Mouse (Mus musculus): ENCODE results near the gene Cxcr1. TPM values are rescaled to one million over a fixed set of nuclear protein-coding genes. Genes with fewer than 3 reads are reported as not detected.
"Not testable (repeated sequence)": the region's sequence is repeated elsewhere in the genome, so short reads cannot be mapped to it uniquely, and the experiment has no call there.

The Cxcr1 gene
- polyA plus RNA-seq, 1 experiment from 2014 or later: not detected

DNA sequence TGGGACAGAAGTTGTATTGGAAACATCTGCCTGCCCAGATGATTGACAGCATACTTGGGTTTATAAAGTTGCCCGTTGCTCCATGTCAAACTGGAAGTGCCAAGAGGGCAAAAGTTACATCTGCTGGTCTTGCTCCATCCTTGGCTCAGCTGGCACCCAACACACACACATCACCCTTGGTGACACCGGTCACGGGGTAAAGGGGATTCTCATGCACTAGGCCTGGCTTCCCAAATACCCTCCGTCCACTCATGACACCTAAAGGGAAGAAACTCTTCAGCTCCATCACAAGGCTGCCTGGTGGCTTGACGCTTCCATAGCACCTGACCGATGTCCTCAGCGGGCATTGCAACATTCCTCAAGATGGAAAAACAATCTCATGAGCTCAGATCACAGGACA, 4.0 kb downstream of the Cxcr1 start:
- ATAC-seq (replicated peaks): no peak
- H3K36me3 ChIP-seq: no peaks in the 10 kb centered on the region
- WGBS: 93% methylated on average over 7 of the region's 7 CpGs
- no peak overlapping the region for H3K4me3 ChIP-seq
- no peak overlapping the region for H3K9ac ChIP-seq (replicated peaks)
- H3K27ac ChIP-seq (replicated peaks): no peak overlapping the region
- H3K27me3 ChIP-seq: no peaks in the 10 kb centered on the region
- H3K4me1 ChIP-seq: no peaks in the 10 kb centered on the region
- no peaks in the 10 kb centered on the region for H3K9me3 ChIP-seq
- H3K4me2 ChIP-seq (replicated peaks): no peak overlapping the region

DNA sequence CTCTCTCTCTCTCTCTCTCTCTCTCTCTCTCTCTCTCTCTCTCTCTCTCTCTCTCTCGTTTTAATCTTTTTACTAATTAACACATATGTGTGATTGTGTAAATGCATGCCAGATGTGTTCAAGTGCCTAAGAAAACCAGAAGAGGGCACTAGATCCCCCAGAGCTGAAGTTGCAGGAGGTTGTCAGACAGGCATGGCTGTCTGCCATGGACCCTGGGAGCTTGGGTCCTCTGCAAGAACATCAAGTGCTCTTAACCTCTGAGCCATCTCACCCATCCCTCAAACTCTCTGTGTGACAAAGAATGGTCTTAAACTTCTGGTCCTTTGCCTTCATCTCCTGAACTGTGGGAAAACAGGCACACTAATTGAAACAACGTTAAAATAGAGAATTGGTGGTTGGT, 11.4 kb downstream of the Cxcr1 start:
- no peak for ATAC-seq (replicated peaks)
- Histone ChIP-seq H3K9ac (replicated peaks) (no peak overlapping the region), H3K36me3 (no peaks in the 10 kb centered on the region), H3K27ac (replicated peaks) (no peak overlapping the region), H3K4me1 (no peaks in the 10 kb centered on the region), H3K9me3 (no peaks in the 10 kb centered on the region), H3K4me3 (no peak overlapping the region), H3K4me2 (replicated peaks) (no peak overlapping the region), H3K27me3 (no peaks in the 10 kb centered on the region)
- WGBS: 58% methylated on average over 2 of the region's 2 CpGs

DNA sequence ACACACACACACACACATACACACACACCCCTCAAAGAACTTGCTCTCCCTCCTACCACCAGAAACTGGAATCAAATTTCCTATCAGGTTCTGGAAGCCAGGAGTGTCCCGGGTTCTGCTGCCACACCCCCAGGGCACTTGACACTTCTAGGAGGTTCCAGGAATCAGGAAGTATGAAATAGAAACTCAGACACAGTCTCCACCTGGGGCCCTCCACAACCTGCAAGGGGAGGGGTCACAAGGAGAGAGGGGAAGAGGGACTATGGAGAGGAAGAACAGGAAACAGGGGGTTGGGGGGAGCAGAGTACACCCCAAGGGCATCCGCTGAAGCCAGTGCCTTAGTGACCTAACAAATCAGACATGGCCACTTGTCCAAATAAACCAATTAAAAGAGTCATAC, 13.0 kb downstream of the Cxcr1 start:
- H3K27me3 ChIP-seq: no peaks in the 10 kb centered on the region
- 74% methylated on average over 2 of the region's 2 CpGs for WGBS

DNA sequence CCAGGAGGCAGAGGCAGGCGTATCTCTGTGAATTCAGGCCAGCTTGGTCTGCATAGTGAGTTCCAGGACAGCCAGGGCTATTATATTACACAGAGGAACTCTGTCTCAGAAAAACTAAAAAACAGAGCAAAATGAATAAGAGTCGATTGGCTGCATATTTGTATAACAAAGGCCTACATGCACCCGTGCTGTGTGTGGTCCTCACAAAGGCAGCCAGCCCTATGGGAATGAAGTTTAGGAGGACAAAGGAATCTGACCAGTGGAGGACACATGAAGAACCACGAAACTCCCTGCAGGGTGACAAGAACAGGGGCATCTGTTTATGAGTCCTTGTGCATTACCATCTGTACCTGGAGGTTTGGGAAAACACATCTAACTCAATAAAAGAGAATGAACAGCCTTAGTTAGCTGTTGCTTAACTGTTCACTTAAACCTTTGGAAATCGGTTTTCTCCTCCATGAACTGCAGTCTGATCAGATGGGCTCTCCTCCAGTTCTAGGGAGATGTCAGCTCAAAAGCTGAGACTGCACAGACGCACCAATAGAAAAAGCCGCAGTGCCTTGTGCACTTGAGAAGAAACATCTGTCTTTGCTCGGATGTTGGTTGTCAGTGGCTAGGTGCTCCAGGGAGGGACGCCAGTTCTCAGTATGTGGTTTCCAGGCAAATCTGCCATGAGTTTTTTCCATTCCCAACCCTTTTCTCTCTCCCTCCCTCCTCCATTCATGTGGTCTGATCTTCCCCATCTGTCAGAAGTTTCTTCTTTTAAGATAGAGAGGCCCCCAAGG, 14.6 kb downstream of the Cxcr1 start:
- whole genome bisulfite sequencing: 71% methylated on average over 9 of the region's 9 CpGs
- H3K4me2 ChIP-seq (replicated peaks): no peak overlapping the region
- ATAC-seq (replicated peaks): no peak
- no peak overlapping the region for H3K4me3 ChIP-seq
- H3K9ac ChIP-seq (replicated peaks): no peak overlapping the region
- H3K27me3 ChIP-seq: no peaks in the 10 kb centered on the region
- H3K36me3 ChIP-seq: no peaks in the 10 kb centered on the region
- no peaks in the 10 kb centered on the region for H3K4me1 ChIP-seq
- H3K27ac ChIP-seq (replicated peaks): no peak overlapping the region
- no peaks in the 10 kb centered on the region for H3K9me3 ChIP-seq

More for the DNA sequence above, 13.0 kb downstream of the Cxcr1 start:
- no peak overlapping the region for H3K4me3 ChIP-seq
- no peaks in the 10 kb centered on the region for H3K36me3 ChIP-seq
- no peaks in the 10 kb centered on the region for H3K9me3 ChIP-seq
- H3K27ac ChIP-seq (replicated peaks): no peak overlapping the region
- H3K9ac ChIP-seq (replicated peaks): no peak overlapping the region
- H3K4me2 ChIP-seq (replicated peaks): no peak overlapping the region
- ATAC-seq (replicated peaks): no peak
- H3K4me1 ChIP-seq: no peaks in the 10 kb centered on the region

DNA sequence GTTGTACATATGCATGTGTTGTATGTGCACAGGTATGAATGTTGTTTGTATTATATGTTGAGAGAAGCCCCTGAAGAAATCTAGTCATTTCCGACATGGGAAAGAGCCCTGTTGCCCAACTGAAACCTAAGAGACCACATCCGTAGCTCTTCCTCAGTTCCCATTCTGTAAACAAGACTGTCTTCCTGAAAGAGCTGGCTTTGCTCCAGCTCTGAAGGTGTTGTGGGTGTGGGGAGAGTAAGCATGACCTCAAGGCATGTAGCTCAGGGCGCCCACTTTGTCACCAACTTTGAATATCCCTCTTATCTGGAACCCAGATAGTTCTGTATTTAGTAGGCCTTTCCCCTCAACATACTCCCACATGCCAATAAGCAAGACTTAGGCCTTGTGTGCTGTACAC, 15.8 kb downstream of the Cxcr1 start:
- Histone ChIP-seq H3K4me1 (no peaks in the 10 kb centered on the region), H3K9ac (replicated peaks) (no peak overlapping the region), H3K4me3 (no peak overlapping the region), H3K9me3 (no peaks in the 10 kb centered on the region), H3K4me2 (replicated peaks) (no peak overlapping the region), H3K27ac (replicated peaks) (no peak overlapping the region), H3K36me3 (no peaks in the 10 kb centered on the region), H3K27me3 (no peaks in the 10 kb centered on the region)
- ATAC-seq (replicated peaks): no peak
- WGBS: 88% methylated on average over 3 of the region's 3 CpGs

DNA sequence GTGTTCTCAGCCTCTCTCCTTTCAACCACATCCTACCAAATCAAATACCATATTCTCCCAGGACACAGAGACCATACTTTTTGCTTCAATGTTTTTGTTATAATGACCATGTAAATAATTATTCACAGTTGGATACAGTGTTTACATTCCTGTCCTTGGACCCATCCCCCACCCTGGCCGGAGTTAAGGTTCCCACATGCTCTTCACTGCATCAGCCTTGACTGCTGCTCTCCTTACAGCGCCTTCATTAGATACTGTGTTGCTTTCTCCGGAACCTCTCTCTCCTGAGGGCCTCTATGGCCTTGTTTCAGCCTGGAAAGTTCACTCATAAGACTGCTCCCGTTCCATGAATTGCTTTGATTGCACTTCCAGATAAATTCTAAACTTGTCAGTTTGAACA, 18.7 kb downstream of the Cxcr1 start:
- Histone ChIP-seq H3K36me3 (no peaks in the 10 kb centered on the region), H3K9me3 (no peaks in the 10 kb centered on the region), H3K27ac (replicated peaks) (no peak overlapping the region), H3K4me2 (replicated peaks) (no peak overlapping the region), H3K9ac (replicated peaks) (no peak overlapping the region), H3K27me3 (no peaks in the 10 kb centered on the region), H3K4me3 (no peak overlapping the region), H3K4me1 (no peaks in the 10 kb centered on the region)
- ATAC-seq (replicated peaks): no peak
- 88% methylated on average over 4 of the region's 4 CpGs for WGBS

DNA sequence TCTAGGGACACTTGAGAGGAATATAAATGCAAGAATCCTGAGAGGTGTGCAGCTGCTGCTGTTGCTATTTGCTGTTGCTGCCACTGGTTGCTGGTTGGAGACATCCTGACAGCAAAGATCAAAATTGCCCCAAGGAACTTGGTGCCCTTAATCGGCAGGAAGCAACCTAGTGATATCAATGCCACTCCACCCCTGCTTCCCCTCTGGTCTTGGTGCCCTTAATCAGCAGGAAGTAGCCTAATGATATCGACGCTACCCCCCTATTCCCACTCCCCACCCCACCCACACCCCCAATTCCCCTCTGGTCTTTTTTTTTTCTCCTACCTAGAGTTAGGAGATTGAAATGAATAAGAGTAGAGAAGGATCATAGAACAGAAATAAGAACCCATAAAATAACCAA, 21.7 kb downstream of the Cxcr1 start:
- whole genome bisulfite sequencing: 89% methylated on average over 3 of the region's 3 CpGs
- no peak for ATAC-seq (replicated peaks)
- Histone ChIP-seq H3K4me1 (no peaks in the 10 kb centered on the region), H3K27ac (replicated peaks) (no peak overlapping the region), H3K9me3 (no peaks in the 10 kb centered on the region), H3K27me3 (no peaks in the 10 kb centered on the region), H3K4me3 (no peak overlapping the region), H3K36me3 (no peaks in the 10 kb centered on the region), H3K9ac (replicated peaks) (no peak overlapping the region), H3K4me2 (replicated peaks) (no peak overlapping the region)

DNA sequence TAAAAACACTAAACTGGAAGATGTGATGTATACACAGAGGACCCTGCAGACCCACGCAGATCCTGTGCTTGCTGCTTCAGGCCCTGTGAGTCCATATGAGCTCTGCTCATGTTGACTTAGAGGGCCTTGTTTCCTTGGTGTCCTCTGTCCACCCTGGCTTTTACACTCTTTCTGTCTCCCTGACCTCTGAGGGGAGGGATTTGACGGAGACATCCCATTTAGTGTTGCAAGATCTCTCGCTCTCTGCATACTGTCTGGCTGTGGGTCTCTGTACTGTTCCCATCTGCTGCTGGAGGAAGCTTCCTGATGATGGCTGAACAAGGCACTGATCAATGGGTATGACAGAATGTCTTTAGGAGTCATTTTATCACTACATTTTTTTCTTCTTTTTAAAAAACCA, 24.7 kb downstream of the Cxcr1 start:
- ATAC-seq (replicated peaks): no peak
- Histone ChIP-seq H3K4me1 (no peaks in the 10 kb centered on the region), H3K4me2 (replicated peaks) (no peak overlapping the region), H3K27me3 (no peaks in the 10 kb centered on the region), H3K27ac (replicated peaks) (no peak overlapping the region), H3K36me3 (no peaks in the 10 kb centered on the region), H3K4me3 (no peak overlapping the region), H3K9me3 (no peaks in the 10 kb centered on the region), H3K9ac (replicated peaks) (no peak overlapping the region)
- 86% methylated on average over 3 of the region's 3 CpGs for WGBS

DNA sequence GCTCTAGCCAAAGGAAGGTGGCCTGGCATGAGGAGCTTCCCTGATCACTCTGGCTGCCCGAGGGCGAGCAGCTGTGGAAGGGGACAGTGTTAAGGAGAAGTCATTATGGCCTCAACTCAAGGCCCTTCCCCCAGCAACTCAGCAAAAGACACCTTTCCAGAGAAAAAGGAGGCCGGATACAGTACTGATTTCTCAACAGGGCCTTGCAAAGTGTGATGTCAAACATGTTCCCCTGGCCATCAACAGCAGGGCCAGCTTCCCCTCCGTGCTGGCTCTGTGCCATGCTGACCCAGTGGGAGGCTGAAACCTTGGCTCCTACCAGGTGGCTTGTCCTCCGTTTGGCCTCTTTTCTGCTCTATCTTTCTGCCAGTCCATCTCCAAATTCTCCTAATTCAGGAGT, 27.3 kb downstream of the Cxcr1 start:
- Histone ChIP-seq H3K4me3 (no peak overlapping the region), H3K4me2 (replicated peaks) (no peak overlapping the region), H3K9ac (replicated peaks) (no peak overlapping the region), H3K27ac (replicated peaks) (no peak overlapping the region), H3K27me3 (no peaks in the 10 kb centered on the region), H3K36me3 (no peaks in the 10 kb centered on the region), H3K4me1 (no peaks in the 10 kb centered on the region), H3K9me3 (no peaks in the 10 kb centered on the region)
- ATAC-seq (replicated peaks): no peak
- WGBS: 90% methylated on average over 5 of the region's 5 CpGs

DNA sequence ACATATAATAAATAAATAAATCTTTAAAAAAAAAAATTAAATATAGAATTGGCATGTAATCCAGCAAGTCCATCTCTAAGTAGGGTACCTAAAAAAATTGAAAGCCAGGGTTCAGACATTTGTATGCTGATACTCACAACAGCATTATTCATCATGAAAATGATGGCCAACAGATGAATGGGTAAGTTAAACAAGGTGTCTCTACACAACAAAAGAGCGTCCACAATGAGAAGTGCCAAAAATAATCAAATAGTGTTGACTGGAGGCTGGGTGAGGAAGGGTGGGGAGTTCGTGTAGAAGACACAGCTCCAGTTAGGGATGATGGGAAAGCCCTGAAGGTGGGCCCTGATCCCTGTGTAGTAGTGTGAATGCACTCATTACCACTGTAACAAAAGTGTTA, 34.4 kb downstream of the Cxcr1 start:
- Histone ChIP-seq H3K27me3 (no peaks in the 10 kb centered on the region), H3K36me3 (no peaks in the 10 kb centered on the region), H3K27ac (replicated peaks) (no peak overlapping the region), H3K4me1 (no peaks in the 10 kb centered on the region), H3K4me3 (no peak overlapping the region), H3K9ac (replicated peaks) (no peak overlapping the region), H3K9me3 (no peaks in the 10 kb centered on the region), H3K4me2 (replicated peaks) (no peak overlapping the region)
- WGBS: 70% methylated on average over 2 of the region's 2 CpGs
- ATAC-seq (replicated peaks): no peak

DNA sequence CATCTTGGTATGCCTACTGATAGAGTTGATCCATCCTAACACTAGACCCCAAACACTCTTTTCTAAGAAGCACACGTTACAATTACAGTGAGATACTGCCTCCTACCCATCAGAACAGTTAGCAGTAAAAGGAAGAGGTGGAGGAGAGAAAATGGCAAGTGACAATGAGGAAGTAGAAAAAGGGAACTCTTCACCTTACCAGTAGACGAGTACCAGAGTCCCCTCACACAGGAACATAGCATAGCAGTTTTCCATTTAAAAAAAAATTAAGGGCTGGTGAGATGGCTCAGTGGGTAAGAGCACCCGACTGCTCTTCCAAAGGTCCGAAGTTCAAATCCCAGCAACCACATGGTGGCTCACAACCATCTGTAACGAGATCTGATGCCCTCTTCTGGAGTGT, 34.8 kb downstream of the Cxcr1 start:
- 89% methylated on average over 5 of the region's 5 CpGs for WGBS
- H3K4me2 ChIP-seq (replicated peaks); H3K27me3 ChIP-seq; ATAC-seq (replicated peaks); H3K27ac ChIP-seq (replicated peaks); H3K4me1 ChIP-seq; H3K4me3 ChIP-seq; H3K9me3 ChIP-seq; H3K36me3 ChIP-seq; H3K9ac ChIP-seq (replicated peaks): not testable (repeated sequence)

DNA sequence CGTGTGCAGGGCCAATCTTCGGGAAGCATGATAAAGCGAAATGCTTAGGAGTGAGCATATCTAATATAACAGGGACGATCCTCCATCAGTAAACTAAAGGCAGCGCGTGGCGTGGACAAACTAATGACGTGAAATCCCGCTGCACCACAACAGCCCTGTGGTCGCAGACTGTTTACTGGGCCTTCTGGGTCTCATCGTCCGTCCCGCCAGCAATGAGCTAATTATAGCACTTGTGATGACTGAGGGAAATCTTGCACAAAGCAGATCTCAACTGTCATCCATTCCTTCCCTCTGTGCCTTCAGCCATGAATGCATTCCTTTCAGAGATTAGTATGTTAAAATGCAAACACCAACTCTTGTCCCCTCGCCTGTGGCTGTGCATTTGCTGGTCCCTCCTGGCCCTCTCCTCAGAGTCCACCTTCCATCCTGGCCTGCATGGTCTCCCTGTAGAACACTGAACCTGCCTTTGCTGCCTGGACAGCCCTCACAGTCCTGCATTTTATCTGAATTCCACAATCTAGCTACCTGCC, 38.0 kb downstream of the Cxcr1 start:
- H3K36me3 ChIP-seq: no peaks in the 10 kb centered on the region
- H3K9me3 ChIP-seq: no peaks in the 10 kb centered on the region
- H3K9ac ChIP-seq (replicated peaks): no peak overlapping the region
- WGBS: 62% methylated on average over 14 of the region's 14 CpGs
- no peak overlapping the region for H3K27ac ChIP-seq (replicated peaks)
- no peaks in the 10 kb centered on the region for H3K4me1 ChIP-seq
- H3K27me3 ChIP-seq: no peaks in the 10 kb centered on the region
- ATAC-seq (replicated peaks): no peak
- H3K4me3 ChIP-seq: no peak overlapping the region
- no peak overlapping the region for H3K4me2 ChIP-seq (replicated peaks)

DNA sequence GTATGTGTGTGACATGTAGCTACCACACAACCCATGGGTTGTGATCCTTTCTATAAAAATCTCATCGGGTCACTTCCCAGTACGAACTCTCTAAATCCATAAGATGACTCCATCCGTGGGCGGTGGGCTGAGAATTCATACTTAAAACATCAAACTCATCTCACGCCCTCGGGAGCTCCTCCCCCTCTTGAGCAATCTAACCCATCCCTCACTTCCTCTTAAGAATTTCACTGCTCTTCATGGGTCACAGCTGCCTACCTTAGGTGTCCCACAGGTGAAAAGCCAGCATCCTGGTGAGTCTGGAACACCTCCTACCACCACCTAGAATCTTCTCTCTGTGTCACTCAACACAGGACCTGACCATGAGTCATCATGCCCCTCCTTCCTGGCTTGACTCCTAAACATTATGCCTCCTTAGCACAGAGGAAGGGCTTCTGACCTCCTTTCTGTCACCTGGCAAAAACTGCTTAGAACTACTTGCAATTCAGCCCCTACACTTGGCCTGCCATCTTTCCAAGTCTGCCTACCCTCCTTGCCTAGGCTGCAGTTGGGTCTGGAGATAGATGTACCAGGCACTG, 38.9 kb downstream of the Cxcr1 start:
- Histone ChIP-seq H3K4me2 (replicated peaks) (no peak overlapping the region), H3K27ac (replicated peaks) (no peak overlapping the region), H3K27me3 (no peaks in the 10 kb centered on the region), H3K4me1 (no peaks in the 10 kb centered on the region), H3K9me3 (no peaks in the 10 kb centered on the region), H3K9ac (replicated peaks) (no peak overlapping the region), H3K4me3 (no peak overlapping the region), H3K36me3 (no peaks in the 10 kb centered on the region)
- no peak for ATAC-seq (replicated peaks)
- 90% methylated on average over 6 of the region's 6 CpGs for WGBS
